Mouse (Mus musculus): ENCODE measurements around the gene Stk39.
"Not testable (repeated sequence)": the region's sequence is repeated elsewhere in the genome, so short reads cannot be mapped to it uniquely, and the experiment has no call there.

Gene Stk39

DNA sequence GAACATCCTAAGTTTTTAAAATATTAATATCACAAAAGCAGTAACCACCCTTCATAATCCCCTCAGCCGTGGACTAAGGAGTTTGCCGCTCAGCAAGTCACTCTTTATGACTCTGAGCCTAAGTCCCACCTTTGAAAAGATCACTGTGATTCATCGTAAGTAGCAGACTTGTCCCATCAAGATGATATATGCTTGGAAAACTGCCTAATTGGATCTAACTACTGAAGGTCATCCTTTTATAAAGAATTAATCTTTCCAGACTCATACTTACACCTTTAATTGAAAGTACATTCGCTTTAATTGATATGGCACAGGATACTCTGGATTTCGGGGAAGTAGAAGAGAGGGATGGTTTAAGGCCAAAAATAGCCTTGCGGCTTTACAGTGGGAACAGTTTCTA is 201.2 kb downstream of the Stk39 start:
- DNase-seq, result no peak

DNA sequence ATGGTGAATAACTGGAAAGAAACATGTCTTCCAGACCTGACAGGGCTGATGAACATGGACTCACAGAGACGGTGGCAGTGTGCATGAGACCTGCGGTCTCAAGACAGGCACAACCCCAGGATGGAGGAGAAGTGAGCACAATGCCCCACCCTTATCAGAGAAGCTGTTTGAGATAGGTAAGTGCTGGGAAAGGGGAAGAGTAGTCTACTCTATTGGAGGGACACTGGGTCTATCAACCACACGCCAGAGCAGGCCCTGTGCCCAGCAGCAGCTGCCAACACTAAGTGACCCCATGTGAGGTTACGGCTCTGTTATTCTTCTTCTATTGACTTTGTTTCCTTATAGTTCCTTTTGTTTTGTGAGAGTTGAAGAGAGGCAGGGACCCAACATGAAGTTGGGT is 202.4 kb downstream of the Stk39 start:
- DNase-seq, result no peak

DNA sequence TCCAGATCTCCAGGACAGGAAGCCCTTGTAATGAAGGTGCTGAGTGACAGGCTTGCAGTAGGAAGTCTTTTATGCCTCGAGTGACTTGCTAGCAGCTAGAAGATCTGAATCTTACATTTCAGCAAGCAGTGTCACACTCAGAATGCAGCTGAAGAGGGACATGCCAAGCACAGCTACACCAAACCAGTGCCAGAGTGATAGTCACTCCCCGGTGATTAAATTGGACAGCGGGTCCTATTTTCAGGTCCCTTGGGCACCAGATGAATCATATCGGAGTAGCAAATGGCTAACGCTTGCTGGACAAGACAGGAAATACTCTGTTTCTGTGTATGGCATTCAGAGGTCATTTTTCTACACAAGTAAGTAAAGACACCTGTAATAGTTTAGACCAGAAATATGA is 207.2 kb downstream of the Stk39 start:
- DNase-seq, result no peak

DNA sequence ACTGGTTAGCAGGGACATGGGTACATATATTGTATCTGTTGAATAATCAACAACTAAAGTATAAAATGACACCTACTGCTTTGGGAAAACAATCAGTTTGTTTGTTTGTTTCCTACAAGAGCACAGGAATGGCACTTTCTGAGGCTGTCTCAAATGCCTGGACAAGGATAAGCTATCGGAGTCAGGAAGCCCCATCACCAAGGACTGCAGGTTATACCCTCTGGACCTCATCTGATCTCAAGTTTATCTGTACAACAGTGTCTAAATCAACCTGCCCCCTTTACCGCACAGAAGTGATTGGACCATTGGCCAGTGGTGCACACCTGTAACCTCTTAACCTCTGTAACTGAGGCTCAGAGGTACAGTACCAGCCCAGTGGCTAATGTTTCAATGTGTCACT is 211.2 kb downstream of the Stk39 start:
- no peak for DNase-seq

DNA sequence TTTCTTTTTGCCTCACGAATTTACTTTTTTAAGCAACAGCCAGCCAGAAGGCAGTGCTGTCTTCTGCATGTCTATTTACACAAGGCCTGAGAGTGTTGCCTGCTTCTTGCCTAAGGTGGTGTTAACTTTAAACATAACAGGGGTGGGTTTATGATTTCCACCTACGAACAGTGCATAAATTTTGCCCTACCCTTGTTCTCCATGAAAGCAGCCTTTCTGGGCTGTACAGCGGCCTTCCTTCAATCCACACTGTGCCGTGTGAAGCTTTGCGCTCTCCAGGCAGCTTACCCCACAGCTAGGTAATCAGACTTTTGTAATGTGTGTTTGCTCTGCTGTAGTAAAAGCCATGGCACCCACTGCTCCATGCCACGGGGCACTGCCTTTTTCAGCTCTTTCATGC is 214.5 kb downstream of the Stk39 start:
- no peak for DNase-seq

DNA sequence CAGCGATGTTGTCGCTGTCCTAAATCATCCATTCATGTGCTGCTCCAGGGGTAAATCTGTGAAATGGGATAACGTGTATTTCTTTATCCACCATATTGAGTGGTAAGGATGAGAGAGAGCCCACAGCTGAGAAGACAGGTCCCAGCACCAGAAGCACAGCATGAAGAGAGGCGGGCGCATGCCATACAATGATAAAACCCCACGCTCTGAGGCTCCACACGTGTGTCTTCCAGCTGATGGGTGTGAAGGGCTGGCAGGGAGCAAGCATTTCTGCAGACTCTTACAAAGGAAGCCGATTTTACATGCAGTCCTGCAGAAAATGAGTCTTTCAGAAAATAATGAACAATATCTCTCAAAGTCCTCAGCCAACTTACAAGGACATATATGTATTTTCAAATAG is 215.6 kb downstream of the Stk39 start:
- no peak for DNase-seq

DNA sequence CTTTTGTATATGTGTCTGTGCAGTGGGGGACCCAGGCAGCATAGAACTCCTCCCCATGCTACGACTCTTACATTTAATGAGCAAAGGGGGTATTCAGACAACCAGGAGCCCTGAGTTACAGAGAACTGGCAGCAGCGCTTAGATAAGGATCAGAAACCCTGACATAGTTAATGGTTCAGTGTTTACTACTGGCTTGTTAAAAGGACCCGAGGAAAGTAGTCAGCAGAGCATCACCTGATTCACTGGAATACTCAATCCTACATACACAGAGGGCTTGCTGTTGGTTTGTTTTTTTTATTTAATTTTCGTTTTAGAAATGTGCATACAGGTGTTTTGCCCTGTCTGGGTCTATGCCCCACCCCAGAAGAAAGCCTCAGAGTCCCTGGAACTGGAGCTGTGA is 217.3 kb downstream of the Stk39 start:
- no peak for DNase-seq

DNA sequence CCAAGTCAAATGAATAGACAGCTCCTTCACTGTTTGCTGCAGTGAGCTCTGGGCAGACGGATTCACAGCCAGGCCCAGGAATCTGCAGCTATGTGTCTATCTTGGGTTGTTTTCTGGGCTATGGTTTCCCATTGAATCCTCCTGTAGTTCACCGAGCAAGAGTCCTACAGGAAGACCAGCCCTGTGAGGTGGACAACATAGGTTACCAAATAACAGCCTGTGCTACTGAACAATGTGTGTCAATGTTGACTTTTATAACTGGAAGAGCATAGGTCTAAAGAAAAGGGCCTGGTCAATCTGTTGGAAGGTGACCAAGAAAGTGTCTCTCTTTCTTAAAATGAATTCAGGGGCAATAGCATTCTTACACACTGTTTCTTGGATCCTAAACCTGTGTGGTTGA is 218.8 kb downstream of the Stk39 start:
- no peak for DNase-seq

DNA sequence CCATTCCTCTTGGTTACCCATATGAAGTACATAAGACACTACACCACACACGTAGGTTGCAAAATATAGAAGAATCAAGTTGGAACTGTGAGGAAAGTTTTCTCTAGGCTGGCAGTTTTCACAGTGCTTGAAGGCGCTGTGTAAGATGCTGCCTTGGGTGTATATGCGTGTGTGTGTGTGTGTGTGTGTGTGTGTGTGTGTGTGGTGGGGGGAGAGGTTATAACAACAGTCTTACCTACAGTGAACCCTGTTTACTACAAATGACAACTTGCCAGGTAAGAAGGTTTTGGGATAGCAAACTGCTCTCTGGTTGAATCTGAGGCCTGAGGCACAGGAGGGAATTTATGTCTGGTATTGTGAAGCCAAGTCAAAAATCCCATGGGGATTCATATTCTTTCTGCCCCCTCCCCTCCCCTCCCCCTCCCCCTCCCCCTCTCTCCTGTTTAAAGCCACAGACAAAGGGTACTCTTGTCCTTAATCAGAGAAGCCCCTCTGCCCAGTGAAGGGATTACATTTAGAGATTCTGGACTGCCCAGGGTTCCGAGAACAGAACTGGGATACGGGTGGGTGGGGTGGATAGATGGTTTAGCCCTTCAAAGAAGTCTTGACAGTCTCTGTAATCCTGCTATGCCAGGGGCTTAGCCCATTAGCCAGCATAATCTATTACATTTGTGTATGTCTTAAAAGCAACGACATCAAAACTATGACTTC is 219.9 kb downstream of the Stk39 start:
- DNase-seq, result no peak

DNA sequence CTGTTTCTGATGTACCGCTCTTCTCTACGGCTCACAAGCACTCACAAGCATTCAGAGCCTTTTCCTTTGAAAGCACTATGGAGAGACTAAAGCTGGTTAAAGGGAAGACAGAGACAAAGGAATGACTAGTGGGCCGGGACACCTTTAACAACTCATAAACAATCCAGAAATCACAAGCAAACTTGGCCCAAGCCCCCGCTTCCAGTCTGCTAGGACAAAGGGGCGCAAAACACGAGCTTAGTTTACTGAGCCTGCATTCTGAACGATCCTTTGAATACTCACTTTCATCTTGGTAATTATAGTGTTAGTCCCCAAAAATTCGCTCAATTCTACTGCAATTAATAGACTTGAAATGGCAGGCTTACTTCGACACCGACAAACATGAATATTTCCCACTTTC is 221.2 kb downstream of the Stk39 start:
- no peak for DNase-seq

DNA sequence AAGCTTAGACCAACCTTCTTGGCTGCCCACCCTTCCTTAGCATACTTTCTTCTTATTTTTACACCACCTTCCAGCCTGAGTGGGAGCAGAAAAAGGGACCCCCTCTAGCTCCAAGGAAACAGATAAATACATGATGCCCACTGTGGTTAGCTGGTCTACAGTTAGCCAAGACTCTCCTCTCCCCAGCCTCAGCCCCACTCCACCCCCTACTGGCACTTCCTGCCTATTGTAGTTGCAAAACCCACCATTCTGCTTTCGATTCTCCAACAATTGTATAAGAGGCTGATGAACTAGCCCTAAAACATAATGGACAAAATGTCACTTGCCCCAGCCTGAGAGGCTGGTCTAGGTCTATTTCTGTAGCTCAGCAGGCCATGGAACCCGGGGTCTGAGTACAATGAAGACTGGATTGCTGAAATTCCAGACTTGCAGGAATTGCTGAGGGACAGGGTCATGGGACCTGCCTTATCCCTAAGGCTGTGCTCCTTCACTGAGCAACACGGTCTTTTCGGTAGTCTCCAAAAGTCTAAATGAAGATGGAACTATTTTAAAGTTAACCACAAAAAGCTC is 222.1 kb downstream of the Stk39 start:
- DNase-seq, result no peak

DNA sequence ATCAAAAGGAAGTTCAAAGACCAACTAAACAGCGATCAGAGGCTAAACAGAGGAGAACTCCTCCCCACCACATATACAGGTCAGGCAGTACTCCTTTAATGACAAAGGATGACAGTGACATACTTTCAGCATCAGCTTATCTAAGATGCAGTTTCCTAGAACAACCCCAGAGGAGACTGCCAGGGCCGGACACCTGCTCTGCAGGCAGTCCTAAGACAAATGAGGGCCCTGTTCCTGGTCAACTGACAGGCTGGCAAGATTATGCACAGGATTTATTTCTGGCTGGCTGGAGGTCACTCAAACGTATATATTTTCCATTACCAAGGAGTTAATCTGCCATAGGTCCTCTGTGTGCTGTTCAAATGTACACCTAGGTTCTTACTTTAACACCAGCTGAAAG is 225.8 kb downstream of the Stk39 start:
- DNase-seq, result no peak

DNA sequence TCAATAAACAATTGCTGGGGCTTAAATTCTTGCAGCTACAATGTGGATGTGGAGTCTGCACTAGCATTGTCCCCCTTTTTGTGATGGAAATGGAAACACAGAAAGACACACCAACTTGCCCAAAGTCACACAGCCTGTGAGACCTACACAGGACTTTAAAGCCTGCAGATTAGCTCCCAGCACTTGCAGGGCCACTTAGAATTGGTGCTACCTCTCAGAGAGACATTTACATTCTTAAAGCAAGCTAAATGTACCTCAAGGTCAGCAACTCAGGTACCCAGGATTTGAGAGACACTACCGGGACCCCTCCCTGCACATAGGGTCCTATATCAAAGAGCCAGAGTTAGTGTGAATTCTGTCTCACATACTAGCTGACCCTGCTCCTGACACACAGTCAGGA is 227.5 kb downstream of the Stk39 start:
- DNase-seq, result no peak

DNA sequence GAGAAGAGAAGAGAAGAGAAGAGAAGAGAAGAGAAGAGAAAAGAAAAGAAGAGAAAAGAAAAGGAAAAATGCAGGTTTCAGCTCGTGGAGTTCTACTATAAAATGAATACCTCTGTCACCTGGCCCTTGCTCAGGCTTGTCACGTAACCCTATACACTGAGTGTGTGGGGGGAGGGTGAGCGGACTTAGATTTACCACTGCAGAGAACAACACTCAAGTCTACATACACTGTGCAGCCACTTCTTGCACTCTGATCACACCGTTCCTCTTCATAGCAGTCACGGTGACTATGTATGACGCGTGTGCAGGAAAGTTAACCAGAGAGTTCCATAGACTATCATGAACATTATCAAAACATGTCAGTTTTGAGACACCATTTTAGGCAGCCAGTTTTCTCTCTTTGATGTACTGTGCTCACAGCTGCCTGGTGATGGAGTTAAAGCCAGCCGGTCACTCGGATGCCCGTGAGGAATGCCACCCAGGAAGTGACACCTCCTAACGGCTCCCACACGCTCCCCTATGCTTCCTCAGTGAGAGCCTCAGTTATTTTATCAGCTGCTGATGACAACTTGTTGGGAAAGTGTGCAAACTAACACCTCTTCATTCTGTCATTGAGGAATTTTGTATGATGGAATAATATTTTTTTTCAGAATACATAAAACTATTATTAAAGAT is 228.1 kb downstream of the Stk39 start:
- DNase-seq, result no peak

DNA sequence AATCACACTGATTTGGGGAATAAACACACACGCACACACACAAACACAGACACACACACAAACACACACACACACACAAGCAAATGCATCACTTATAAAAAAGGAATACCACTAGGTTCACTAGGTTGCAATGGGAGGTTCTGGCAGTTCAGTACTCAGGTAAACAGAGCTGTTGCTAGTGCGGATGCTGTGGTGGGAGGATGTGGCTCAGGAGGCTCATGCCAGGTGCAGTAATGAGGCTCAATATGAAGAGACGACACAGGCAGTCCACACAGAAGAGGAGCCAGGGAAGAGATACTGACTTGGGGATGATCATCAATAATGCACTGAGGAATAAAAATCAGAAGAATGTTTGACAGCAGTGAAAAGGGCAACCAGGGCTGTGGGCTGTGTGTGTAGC is 228.8 kb downstream of the Stk39 start:
- DNase-seq, result no peak

DNA sequence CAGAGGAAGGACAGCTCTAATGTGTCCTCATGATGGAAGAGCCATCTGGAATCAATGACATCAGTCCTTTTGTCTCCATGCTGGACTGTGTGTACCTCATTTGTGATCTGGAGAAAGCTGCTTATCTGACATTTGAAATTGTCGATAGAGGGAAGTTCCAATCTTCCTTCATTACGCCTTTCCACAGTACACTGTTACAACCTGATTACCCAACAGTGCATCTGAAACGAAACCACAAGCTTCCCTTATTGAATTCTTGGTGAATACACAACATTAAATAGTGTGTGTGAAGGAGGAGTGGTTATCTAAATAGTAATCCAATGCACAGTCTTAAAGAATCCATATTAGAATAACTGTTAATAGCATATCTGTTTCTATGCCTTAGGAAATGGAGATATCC is 230.0 kb downstream of the Stk39 start:
- DNase-seq, result no peak

DNA sequence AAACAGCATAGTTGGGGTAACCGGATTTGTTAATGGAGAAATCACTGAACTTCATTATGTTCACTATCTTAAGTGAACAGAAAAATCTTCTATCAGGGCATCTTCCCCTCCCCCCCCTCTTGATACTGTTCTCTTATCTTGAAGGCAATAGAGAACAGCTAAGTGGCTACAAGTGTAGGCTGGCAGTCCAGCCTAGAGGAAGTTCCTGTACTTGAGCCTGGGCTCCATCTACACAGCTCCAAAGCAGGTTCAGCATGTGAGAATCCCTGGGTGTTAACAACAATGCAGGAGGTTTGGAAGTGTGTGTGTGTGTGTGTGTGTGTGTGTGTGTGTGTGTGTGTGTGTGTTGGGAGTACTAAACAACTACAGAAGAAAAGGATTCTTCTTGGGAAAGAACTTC is 230.4 kb downstream of the Stk39 start:
- no peak for DNase-seq

DNA sequence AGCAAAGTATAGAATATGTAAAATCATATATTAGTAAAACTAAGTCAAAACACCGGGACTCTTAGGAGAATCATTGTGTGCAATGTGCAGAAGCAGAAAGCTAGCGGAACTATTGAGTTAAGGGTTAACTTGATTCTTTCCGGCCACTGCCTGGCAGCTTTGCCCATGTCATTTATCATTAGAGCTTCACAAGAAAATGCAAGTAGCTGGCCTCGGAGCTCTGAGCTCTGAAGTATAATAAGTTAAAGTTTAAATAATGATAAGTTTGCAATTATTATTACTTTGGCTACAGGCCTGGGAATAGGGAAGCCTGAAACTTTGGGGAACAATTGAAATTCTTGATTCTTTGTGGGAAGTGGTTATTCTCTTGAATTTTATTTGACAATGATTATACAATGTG is 232.7 kb downstream of the Stk39 start:
- not testable (repeated sequence) for DNase-seq

DNA sequence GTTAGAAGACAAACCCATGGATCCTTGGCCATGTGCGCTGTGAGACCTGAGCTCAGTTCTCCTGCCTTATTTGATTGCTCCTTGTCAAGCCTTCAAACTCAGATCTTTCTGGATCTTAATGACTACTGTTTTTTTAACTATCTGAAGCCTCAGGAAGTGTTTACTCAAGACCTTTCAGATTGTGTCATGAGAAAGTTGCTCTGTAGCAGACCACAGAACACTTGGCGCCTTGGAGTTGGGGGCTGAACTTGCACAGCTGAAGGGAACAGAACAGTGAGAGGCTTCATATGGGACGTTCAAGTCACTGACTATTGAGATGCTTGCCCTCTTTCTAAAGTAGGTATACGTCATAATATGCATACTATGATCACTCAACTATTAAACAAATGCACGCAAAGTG is 239.1 kb downstream of the Stk39 start:
- DNase-seq, result no peak

DNA sequence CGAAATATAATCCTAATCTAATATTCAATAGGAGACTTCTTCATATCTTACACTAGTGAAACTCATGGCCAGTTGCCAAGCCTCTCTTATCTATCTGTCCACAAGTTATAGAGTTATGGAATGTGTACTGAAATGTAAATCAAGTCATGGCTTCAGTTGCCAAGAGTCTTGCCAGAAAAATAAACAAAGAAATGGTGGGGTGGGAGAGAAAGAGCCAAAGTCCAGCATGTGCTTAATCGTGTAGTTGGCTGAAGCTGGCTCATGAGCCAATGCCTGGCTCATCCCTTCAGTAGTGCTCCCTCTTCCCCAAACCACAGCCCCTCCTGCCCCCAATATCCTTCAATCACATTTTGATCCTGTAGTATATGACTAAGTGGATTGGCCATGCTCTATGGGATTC is 242.2 kb downstream of the Stk39 start:
- DNase-seq, result no peak

DNA sequence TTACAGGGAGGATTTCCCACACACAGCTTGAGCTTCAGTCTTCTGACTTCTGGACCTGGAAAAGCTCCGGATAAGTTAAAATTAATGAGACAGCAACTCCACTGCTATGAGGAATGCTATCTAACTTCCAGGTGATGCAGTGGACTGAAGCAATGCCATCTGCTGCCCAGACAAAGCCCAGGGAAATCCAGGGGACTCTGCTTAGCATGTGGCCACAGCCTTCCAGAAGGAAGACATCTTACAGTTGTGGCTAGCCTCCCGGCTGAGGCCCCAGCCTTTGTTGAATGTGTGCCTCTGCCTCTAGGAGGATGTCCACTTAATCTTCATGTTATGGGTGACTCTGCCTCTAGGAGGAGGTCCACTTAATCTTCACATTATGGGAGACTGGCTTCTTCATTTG is 243.0 kb downstream of the Stk39 start:
- DNase-seq, result no peak

DNA sequence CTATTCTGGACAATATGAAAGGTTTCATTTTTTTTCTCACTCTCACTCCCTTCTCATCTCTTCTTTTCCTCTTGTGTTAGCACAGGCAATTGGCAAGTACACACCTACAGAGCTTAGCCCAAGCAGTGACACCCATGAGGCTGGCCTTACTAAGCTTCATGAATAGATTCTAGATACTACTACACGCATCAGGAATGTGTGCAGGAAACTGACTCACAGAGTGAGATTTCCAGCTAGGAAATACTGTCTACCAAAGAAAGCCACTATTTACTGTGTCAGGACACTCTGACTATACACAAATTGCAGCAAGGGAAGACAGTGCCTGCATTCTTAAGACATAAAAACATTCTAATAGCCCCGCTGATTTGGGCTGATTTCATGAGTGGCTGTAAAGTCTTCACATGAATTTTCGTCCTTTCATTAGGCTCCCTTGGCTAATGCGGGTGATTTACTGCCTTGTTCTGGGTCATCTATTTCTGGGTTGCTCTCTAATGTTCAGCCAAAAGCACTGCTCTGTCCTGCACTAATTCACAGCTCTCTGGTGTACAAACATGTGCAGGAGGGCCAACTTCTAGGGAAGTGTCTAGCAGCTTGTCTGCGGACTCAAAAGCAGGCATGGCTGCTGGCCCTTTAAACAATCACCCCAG is 249.7 kb downstream of the Stk39 start:
- DNase-seq, result peak; percentile 10

DNA sequence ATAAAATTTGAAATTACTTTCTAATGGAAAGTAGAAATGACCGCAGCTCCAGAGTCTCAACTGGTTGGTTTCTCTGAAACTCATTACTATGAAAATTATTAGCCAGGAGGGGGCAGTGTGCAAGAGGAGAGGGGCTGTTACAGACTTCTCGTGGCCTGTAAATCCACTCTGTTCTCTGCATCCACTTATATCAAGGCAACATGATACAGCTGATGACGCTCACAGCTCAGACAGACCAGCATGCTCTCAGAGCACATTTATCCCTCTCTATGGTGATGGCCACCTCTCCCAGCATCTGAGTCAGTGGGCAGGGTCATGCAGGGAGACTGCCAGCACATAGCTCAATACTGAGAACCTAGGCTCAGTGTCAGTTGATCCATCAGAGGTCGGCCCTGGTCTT is 250.8 kb downstream of the Stk39 start:
- DNase-seq, result no peak

DNA sequence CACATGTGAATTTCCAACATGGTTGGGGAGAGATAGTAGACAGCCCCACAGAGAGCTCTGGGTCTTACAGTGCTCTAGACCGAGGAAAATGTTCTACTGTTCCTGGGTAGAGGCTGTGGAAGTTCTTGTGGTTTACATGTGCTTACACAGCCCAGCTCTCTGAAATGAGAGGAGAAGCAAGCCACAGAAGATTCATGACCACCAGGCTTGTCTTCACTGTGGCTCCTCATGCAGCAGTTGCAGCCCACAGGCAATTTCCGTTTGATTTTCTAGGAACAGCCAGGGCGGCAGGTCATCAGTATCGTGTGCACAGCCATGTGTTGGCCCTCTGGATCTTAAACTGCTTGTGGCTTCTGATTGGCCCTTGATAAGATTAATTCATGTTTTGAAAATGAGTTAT is 252.2 kb downstream of the Stk39 start:
- no peak for DNase-seq

Measured in cerebellum, adult 8-10 months (tissue).